Mouse (Mus musculus) erythroblast, adult 5-6 weeks (primary cell): ENCODE results near the gene Rbms1. TPM values are rescaled to one million over a fixed set of nuclear protein-coding genes. Genes with fewer than 3 reads are reported as not detected.
"Not testable (repeated sequence)": the region's sequence is repeated elsewhere in the genome, so short reads cannot be mapped to it uniquely, and the experiment has no call there.

Experiments used
- ATAC-seq: replicated peaks from 2 replicates; pipeline ENCODE4 v1.8.0; 2016; ENCODE audit warnings: moderate number of reproducible peaks, mild to moderate bottlenecking, moderate TSS enrichment, inconsistent platforms; ENCODE audit not compliant: poor library complexity, low FRiP score, severe bottlenecking
- total RNA-seq, 2 experiments: library from RNA; stranded (forward) in 1 of 2; stranded (reverse) in 1 of 2; fragments of 150-400 nt in 1 of 2; fragments of 200-764, 138-1000 nt in 1 of 2; gene quantifications; 2 replicates each; pipeline versions ENCODE4 v1.2.3 to v1.2.4; 2015 to 2017; ENCODE audit warnings: low replicate concordance in 2 of 2

Rbms1 gene
- total RNA-seq, 2 experiments from 2014 or later, result 17.9 to 18.3 TPM

GRCm38 (mm10) chr2:60856097-60856496 lies 106.9 kb downstream of the Rbms1 start:
- ATAC-seq, result no peak

- ATAC-seq, result no peak
Observed at GRCm38 (mm10) chr2:60855006-60855405, 108.0 kb downstream of the Rbms1 start.

GRCm38 (mm10) chr2:60851898-60852297 lies 111.1 kb downstream of the Rbms1 start:
- no peak for ATAC-seq

- ATAC-seq, result no peak
Observed at GRCm38 (mm10) chr2:60851057-60851718, 111.8 kb downstream of the Rbms1 start.

- ATAC-seq, result no peak
Observed at GRCm38 (mm10) chr2:60848478-60848877, 114.5 kb downstream of the Rbms1 start.

GRCm38 (mm10) chr2:60847984-60848383 lies 115.0 kb downstream of the Rbms1 start:
- no peak for ATAC-seq

GRCm38 (mm10) chr2:60845316-60845894 lies 117.6 kb downstream of the Rbms1 start:
- no peak for ATAC-seq

- no peak for ATAC-seq
Observed at GRCm38 (mm10) chr2:60844259-60844658, 118.7 kb downstream of the Rbms1 start.

- ATAC-seq, result no peak
Observed at GRCm38 (mm10) chr2:60843633-60844032, 119.4 kb downstream of the Rbms1 start.

GRCm38 (mm10) chr2:60842976-60843375 lies 120.0 kb downstream of the Rbms1 start:
- ATAC-seq, result no peak

- ATAC-seq, result no peak
Observed at GRCm38 (mm10) chr2:60840922-60841321, 122.1 kb downstream of the Rbms1 start.

- ATAC-seq, result no peak
Observed at GRCm38 (mm10) chr2:60839498-60839897, 123.5 kb downstream of the Rbms1 start.

- no peak for ATAC-seq
Observed at GRCm38 (mm10) chr2:60838856-60839255, 124.1 kb downstream of the Rbms1 start.

GRCm38 (mm10) chr2:60837616-60838015 lies 125.4 kb downstream of the Rbms1 start:
- no peak for ATAC-seq

- no peak for ATAC-seq
Observed at GRCm38 (mm10) chr2:60836237-60836636, 126.8 kb downstream of the Rbms1 start.

GRCm38 (mm10) chr2:60834293-60834692 lies 128.7 kb downstream of the Rbms1 start:
- no peak for ATAC-seq

GRCm38 (mm10) chr2:60832254-60832653 lies 130.7 kb downstream of the Rbms1 start:
- ATAC-seq, result no peak

- not testable (repeated sequence) for ATAC-seq
Observed at GRCm38 (mm10) chr2:60830464-60830863, 132.5 kb downstream of the Rbms1 start.

- no peak for ATAC-seq
Observed at GRCm38 (mm10) chr2:60828908-60829462, 134.0 kb downstream of the Rbms1 start.

- no peak for ATAC-seq
Observed at GRCm38 (mm10) chr2:60827152-60827428, 135.9 kb downstream of the Rbms1 start.

- no peak for ATAC-seq
Observed at GRCm38 (mm10) chr2:60826406-60827151, 136.4 kb downstream of the Rbms1 start.
